Mouse (Mus musculus) olfactory bulb, adult 2 months (tissue): ENCODE results near the gene Mta2. TPM values are rescaled to one million over a fixed set of nuclear protein-coding genes. Genes with fewer than 3 reads are reported as not detected.
A peak's percentile ranks its signal among the peaks of the same experiment; 100 is the strongest.

Source experiments
- H3K27ac ChIP-seq: fragments of 200-500 bp; 2 replicates; pipeline ENCODE4 v1.5.1; 2012; ENCODE audit warnings: low read depth, low read length; ENCODE audit not compliant: insufficient read depth
- H3K4me1 ChIP-seq: fragments of 200-500 bp; 2 replicates; pipeline ENCODE4 v1.6.1; 2012; ENCODE audit warnings: low read length; ENCODE audit not compliant: control insufficient read depth, insufficient read depth
- H3K4me3 ChIP-seq: fragments of 200-500 bp; 2 replicates; pipeline ENCODE4 v1.5.1; 2012; ENCODE audit warnings: mild to moderate bottlenecking, low read depth, low read length, moderate library complexity; ENCODE audit not compliant: insufficient read depth
- CTCF ChIP-seq: fragments of 200-500 bp; IDR thresholded peaks from 2 replicates; pipeline ENCODE4 v1.5.1; 2012; ENCODE audit warnings: low read depth, mild to moderate bottlenecking, low read length, moderate library complexity; ENCODE audit not compliant: insufficient read depth
- POLR2A ChIP-seq: fragments of 200-500 bp; IDR thresholded peaks from 2 replicates; pipeline ENCODE4 v1.6.1; 2012; ENCODE audit warnings: mild to moderate bottlenecking, low read depth, low read length, moderate library complexity; ENCODE audit not compliant: insufficient read depth
- WGBS: fragments of 180-500 bp; shearing (Covaris S2); methylation state at CpG from one replicate; pipeline ENCODE4 v1.1.7; 2018; 5-methylcytosine and 5-hydroxymethylcytosine counted together
- polyA plus RNA-seq: library from polyadenylated mRNA; stranded (reverse); fragments of >200 nt; gene quantifications from 2 replicates; pipeline ENCODE4 v1.2.4, GENCODE M21; 2012; ENCODE audit warnings: low replicate concordance; ENCODE audit not compliant: missing spikeins, insufficient read depth, insufficient read length

The Mta2 gene
- polyA plus RNA-seq, 1 experiment, result not detected

DNA sequence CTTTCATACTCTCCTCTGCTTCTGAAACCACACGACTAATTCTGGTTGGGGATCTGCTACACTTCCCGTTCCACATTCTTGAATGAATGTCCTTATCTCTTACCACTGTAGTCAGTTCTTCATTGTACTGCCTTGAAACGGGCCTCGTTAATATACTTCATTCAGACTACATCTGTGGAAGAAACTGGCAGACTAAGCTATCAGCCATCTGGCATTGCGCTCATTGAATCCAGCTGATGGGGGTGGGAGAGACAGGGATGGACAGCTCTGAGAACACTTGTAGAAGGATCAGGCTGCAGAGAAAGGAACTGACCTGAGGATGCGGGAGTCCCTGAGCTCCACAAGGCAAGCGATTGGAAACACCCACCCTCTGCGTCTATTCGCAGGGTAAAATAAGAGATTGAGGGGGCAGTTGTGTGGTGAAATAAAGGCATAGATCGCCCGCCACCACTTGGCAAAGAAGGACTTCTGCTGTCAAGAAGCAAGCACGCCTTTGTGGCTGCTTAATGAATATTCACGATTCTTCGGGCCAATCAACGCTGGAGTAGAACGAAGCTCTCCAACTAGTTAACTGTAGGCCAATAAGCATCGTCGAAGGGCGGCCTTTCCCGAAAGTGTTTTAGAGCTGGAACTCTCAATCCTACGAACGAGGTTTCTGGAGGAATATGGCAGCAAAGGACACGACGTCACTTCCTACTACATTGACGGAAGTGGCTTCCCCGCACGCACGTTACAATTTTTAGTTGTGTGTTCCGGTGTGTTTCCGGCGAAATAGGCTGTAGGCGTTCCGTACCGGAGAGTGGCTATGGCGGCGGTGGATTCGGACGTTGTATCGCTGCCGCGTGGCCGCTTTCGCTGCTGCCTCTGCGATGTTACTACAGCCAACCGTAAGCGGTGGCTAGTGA is 11.7 kb downstream of the Mta2 start, which contains the start of gene Tut1:
Gene Tut1 (plus strand): TSS at position 713 of the 905 bp plus-strand sequence.
- WGBS, result under 1% methylated on average over 46 of the region's 46 CpGs
- H3K4me1 ChIP-seq, result no peaks in the 10 kb centered on the region
- H3K4me3 ChIP-seq, result peak within 1 kb of the TSS; percentile 72
- TF ChIP-seq CTCF (no peak), POLR2A (no peak)
- peak within 1 kb of the TSS; percentile 49 for H3K27ac ChIP-seq

DNA sequence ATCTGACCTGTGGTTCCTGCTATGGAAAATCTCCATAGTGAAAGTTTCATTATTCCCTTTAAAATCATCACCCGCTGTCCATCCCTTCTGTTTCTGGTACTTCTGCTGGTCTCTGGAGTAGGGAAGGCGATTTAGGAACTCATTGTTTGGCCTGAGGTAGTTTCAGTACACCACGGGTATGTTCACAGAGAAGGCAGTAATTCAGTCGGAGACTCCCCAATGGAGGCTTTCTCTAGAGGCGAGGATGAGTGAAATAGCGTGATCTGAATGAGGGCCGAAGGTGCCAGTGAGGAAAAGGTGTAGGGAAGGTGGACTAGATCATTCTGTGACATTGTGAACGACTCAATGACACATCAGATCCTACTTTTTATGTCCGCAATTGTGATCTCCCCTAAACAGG is 12.5 kb downstream of the Mta2 start:
- Histone ChIP-seq H3K4me1 (no peaks in the 10 kb centered on the region), H3K4me3 (peak overlapping the region; percentile 72), H3K27ac (no peak overlapping the region)
- TF ChIP-seq POLR2A (no peak), CTCF (no peak)
- WGBS, result 2% methylated on average over 9 of the region's 9 CpGs

DNA sequence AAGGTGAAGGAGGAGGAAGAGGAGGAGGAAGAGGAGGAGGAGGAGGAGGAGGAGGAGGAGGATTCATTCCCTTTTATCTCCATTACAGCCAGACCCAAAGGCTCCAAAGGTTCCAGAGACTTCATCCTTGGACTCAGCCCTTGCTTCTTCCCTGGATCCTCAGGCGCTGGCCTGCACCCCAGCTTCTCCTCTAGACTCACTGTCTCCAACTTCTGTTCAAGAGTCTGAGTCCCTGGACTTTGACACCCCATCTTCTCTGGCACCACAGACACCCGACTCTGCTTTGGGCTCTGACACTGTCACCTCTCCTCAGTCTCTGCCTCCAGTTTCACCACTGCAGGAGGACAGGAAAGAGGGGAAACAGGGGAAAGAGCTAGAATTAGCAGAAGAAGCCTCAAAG is 20.6 kb downstream of the Mta2 start:
- Histone ChIP-seq H3K27ac (no peak overlapping the region), H3K4me3 (no peak overlapping the region), H3K4me1 (no peaks in the 10 kb centered on the region; the same call in 1 of the 2 replicates)
- 98% methylated on average over 2 of the region's 2 CpGs for WGBS
- TF ChIP-seq POLR2A, result no peak
- TF ChIP-seq CTCF, result no peak

DNA sequence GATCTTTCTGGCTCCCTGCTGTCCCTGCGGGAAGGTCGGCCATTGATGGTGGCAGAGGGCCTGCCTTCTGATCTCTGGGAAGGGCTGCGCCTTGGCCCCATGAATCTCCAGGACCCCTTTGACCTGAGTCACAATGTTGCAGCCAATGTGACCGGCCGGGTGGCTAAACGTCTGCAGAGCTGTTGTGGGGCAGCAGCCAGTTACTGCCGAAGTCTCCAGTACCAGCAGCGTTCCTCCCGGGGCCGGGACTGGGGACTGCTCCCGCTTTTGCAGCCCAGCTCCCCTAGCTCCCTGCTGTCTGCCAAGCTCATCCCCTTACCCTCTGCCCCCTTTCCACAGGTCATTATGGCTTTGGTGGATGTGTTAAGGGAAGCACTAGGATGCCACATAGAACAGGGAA is 23.4 kb downstream of the Mta2 start:
- Histone ChIP-seq H3K4me3 (no peak overlapping the region), H3K4me1 (no peaks in the 10 kb centered on the region; the same call in 1 of the 2 replicates), H3K27ac (no peak overlapping the region)
- 89% methylated on average over 11 of the region's 11 CpGs for WGBS
- TF ChIP-seq CTCF (no peak), POLR2A (no peak)

DNA sequence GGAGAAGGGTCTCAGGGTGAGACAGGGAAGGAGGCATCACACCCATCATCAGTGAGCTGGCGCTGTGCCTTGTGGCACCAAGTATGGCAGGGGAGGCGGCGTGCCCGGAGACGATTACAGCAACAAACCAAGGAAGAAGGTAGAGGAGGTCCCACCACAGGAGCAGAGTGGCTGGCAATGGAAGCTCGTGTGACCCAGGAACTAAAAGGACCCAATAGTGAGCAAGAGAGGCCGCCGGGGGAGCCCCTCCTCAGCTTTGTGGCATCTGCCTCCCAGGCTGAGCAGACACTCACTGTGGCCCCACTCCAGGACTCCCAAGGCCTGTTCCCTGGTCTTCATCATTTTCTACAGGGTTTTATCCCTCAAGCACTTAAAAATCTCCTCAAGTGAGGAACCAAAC is 24.1 kb downstream of the Mta2 start:
- 65% methylated on average over 8 of the region's 8 CpGs for WGBS
- TF ChIP-seq POLR2A (no peak), CTCF (no peak)
- Histone ChIP-seq H3K4me1 (no peaks in the 10 kb centered on the region; the same call in 1 of the 2 replicates), H3K4me3 (no peak overlapping the region), H3K27ac (no peak overlapping the region)

DNA sequence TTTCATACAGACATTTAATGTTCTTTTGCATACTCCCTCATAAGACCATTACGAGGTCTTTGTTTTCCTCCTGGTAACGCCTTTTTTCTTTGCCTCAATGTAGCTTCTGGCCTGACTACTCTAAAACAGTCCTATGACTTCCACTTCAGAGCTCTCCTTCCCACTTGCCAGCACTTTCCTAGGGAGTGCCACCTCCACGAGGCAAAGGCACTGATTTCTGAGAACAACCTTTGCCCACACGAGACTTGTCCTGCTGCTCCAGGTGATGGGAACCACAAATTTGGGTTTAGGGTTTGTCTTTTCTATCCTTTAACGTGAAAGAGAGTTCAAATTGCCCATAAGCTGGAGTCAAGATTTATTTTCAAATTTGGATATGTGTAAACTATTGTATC is 24.5 kb downstream of the Mta2 start:
- Histone ChIP-seq H3K4me3 (peak overlapping the region; percentile 50), H3K27ac (peak overlapping the region; percentile 47; the same call in 1 of the 2 replicates), H3K4me1 (no peaks in the 10 kb centered on the region; the same call in 1 of the 2 replicates)
- WGBS, result 15% methylated on average over 5 of the region's 5 CpGs
- TF ChIP-seq POLR2A (no peak), CTCF (no peak)

DNA sequence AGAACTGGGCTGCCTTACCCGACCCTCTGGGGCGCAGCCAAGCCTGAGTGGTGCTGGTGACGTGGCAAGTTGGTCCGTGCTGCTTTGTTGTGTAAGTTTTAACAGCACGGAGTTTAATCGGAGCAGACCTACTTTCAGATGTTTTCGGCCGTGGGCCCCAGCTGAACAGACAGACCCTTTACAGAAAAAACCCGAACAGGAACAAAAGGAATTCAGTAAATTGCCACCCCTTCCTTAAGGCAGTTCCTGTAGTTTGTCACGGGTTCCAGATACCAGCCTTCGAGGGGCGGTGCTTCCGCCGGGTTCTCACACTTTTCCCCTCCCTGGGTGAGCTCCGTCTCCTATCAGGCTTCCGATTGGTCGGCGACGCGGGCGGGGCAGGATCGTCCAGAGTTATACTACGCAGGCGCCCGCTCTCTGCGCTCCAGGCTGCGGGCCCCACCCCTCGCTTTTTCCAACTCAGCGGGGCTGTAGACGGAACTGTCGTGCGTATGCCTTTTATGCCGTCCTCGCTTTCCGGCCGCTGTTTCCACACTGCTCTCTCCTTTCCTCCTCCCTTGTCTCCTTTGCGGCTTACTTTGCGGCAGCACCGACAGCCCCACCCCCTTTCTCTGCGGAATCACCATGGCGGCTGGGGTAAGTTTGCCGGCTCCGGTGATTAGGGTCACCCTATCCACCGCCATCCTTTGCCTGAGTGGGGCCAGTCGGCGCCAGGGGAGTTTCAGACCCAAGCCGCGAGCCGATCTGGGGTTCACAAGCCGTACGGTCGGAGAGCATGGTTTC is 25.1 kb downstream of the Mta2 start, which contains the start of gene Eef1g:
Gene Eef1g (plus strand): TSS at position 452 of the 783 bp plus-strand sequence.
- Histone ChIP-seq H3K4me3 (peak within 1 kb of the TSS; percentile 76), H3K27ac (peak within 1 kb of the TSS; percentile 47), H3K4me1 (no peaks in the 10 kb centered on the region; the same call in 1 of the 2 replicates)
- WGBS, result under 1% methylated on average over 52 of the region's 52 CpGs
- TF ChIP-seq CTCF (no peak), POLR2A (peak; percentile 30; the same call in 1 of the 2 replicates)

DNA sequence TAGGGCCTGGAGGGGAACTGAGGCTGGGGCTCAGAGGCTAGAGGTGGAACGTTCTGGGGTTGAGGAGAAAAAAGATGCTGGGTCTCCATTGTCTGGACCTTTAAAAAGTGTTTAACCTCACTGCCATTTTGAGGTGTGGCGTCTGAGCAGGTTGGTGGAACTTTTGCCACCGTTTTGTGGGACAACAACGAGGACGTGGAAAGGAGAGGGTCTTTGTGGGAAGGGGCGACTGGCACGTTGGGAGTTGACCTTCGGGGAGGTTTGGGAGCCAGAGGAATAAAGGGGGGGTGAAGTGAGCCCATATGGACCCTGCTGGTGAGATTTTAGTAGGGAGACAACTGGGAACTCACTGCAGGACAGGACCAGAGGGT is 25.7 kb downstream of the Mta2 start:
- WGBS, result under 1% methylated on average over 8 of the region's 8 CpGs
- Histone ChIP-seq H3K4me1 (no peaks in the 10 kb centered on the region; the same call in 1 of the 2 replicates), H3K27ac (peak overlapping the region; percentile 35), H3K4me3 (peak overlapping the region; percentile 76)
- no peak for TF ChIP-seq POLR2A
- no peak for TF ChIP-seq CTCF
